Mouse (Mus musculus): ENCODE data around the gene Sec14l1. TPM values are rescaled to one million over a fixed set of nuclear protein-coding genes. Genes with fewer than 3 reads are reported as not detected.

Gene Sec14l1
- polyA plus RNA-seq, 1 experiment from 2014 or later, result 46.7 TPM

Small RNA genes lying within 50 kb of the gene (microRNA-seq; reads per million reads assigned to microRNA genes)
- not detected for gene Gm24323
- gene Mir6516, result not detected

Other genes starting within 250 kb of the Sec14l1 start
- 3.3 and 3.7 TPM in 2 replicates for gene Mgat5b, start 196.3 kb upstream of the Sec14l1 start, polyA plus RNA-seq (2016; fragmentation: Nextera tagmentation; extraction: Ambion mirVana)
- gene Sept9, start 84.5 kb downstream of the Sec14l1 start, polyA plus RNA-seq (2016; fragmentation: Nextera tagmentation; extraction: Ambion mirVana), result 206 and 211 TPM in 2 replicates

Measured in forebrain, embryonic 10.5 days (tissue).